Mouse (Mus musculus) spleen, postnatal 14 days (tissue): Measurements from ENCODE around the gene Nkpd1.

Source experiments
- DNase-seq, 2 experiments: peaks; one replicate each; pipeline ENCODE4 v3.0.0; 2021 to 2022; ENCODE audit warnings: low spot score in 2 of 2

The Nkpd1 gene

DNA sequence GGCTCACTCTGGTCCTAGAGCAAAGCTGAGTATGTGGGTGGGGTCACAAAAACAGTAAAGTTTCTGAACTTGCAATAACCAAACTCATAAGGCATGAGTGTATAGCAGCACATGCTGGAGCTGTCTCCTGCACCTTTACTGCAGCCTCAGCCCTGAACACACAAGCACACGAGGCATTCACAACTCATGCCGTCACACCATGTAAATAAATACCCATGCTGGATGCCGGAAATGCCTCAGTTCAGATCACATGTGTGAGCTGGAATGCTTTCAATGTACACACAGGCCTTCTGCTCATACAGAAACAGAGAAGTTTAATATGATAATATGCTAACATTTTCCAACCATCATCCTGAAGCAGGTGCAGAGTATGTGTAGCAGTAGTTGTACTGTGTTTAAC lies 28.4 kb downstream of the Nkpd1 start:
- no peak for DNase-seq

- no peak for DNase-seq
Observed at GRCm38 (mm10) chr7:19547344-19547969, 29.8 kb downstream of the Nkpd1 start.

DNA sequence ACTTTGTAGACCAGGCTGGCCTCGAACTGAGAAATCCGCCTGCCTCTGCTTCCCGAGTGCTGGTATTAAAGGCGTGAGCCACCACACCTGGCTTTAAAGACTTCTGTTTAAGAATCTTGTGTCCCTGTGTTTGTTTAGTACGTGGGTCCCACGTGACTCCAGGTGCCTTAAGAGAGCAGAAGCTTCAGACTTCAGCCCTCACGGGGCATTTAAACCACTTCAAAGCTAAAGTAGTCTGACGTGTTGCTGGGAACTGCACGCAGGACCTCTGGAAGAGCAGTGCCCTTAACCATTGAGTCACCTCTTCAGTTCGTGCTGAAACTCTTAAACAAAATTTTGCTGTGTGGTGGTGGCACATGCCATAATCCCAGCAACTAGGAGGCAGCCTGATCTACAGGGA lies 31.8 kb downstream of the Nkpd1 start:
- no peak for DNase-seq

GRCm38 (mm10) chr7:19551634-19552033 lies 34.0 kb downstream of the Nkpd1 start:
- no peak for DNase-seq

DNA sequence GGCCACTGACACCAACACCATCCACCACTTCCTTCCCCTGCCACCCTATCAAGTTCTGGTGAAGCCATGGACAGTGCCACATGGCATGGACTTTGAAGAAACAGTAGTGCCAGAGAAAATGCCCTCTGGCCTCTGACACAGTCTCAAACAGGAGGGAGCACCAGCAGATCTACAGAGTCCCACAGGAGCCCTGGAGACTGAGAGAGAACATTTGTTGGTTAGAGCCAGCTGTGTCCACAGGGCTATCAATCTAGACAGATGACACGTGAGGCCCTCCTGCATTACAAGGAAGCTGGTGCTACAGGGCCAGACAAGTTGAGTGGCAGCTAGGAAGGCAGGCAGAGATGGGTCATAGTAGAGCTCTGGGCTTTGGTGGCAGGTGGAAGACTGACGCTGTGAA lies 34.8 kb downstream of the Nkpd1 start:
- no peak for DNase-seq

DNA sequence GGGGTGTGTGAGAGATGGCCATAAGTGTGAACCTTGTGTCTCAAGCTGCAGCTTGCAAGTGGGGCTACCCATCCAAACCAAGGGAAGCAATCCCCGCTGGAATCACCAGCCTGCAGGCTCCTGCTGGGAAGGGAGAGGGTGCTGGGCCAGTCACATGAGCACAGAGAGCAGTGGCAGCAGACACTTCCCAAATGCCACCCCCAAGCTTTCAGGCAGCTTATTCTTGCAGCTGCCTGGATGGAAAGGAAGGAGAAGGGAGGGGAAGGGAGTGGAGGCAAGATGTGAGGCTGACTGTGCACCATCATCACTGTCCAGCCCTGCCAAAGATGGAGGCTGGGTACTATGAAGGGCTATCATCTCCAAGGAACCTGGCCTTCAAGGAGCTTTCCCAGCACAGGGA lies 36.5 kb downstream of the Nkpd1 start:
- DNase-seq: no peak

DNA sequence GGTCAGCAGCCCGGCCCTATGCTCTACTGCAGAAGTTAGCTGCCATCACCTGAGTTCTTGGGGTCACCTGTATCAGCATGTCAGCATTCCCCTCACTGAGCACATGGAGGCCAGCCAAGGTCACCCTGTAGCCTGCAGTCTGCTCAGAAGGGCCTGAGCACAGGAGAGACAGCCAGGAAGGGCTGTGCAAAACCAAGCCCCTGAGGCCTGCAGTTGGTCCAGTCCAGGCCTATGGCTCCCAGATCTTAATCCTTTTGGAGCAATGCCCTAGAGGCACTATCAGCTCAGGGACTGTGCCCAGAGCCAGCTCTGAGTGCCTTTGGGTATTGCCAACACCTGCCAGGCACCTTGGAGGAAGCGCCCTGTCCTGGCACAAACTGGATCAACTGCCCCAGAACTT lies 39.4 kb downstream of the Nkpd1 start:
- no peak for DNase-seq

- DNase-seq: no peak
Observed at GRCm38 (mm10) chr7:19557982-19558900, 40.6 kb downstream of the Nkpd1 start.

GRCm38 (mm10) chr7:19558965-19559364 lies 41.3 kb downstream of the Nkpd1 start:
- DNase-seq: peak in 1 of 2 experiments; percentile 28

GRCm38 (mm10) chr7:19560491-19561260 lies 43.0 kb downstream of the Nkpd1 start:
- no peak for DNase-seq

DNA sequence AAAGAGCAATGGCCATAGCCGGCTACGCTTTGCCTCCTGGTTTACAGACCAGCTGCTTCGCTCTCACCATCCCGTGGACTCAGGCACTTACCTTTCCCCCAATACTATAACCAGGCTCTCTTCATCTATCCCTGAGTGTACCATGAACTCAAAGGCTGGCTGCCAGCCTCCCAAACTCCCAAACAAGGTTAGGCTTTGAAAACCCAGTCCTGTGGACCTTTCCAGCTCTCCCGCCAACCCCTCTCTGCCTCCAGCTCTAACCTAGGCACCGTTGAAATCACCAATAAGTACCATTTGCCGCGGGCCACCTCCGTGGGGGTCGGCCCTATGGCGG lies 43.8 kb downstream of the Nkpd1 start:
- no peak for DNase-seq

DNA sequence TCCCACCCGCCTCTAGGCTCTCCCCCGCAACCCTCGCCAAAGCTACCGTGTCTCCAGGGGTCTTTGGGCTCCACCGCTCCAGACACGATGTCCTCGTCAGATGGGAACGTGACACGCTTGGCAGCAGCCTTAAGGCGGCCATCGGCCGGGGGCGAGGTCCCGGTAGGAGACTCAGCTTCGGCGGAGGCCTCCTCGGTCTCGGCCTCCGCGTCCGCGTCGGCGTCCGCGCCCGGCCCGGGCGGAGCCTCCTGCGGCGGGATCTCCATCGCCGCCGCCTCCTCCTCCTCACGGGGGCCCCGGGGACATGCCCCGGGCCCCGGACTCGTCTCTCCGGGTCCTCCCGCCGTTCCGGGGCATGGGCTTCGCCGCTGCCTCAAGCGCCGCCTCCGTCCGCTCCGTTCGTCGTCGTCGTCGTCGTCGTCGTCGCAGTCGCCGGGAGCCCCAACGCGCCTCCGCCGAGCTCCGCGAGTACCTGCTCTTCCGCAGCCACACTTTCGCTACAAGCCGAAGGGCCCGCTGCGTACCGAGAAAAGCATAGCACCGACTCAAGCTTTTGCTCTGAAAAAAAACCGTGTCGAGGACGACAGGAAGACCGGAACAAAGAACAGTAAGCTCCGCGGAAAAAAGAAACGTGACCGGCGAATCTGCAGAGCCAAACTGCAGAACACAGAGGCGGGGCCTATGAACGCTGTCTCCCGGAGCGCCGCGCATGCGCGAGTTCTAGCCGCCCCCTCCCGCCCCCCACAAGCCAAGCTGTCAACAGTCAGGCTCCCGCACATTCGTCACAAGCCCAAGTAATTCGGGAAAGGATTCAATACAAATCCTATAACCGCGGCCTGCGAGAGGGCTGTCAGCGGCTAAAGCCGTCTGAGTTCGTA lies 44.4 kb downstream of the Nkpd1 start:
- DNase-seq: peak; percentile 85 to 91

GRCm38 (mm10) chr7:19562643-19563410 lies 45.2 kb downstream of the Nkpd1 start, which contains the start of gene Ppp1r37:
Gene Ppp1r37 (minus strand): TSS chr7:19563076.
- no peak for DNase-seq

- DNase-seq: peak in 1 of 2 experiments; percentile 37
Observed at GRCm38 (mm10) chr7:19563884-19564283, 46.2 kb downstream of the Nkpd1 start.

DNA sequence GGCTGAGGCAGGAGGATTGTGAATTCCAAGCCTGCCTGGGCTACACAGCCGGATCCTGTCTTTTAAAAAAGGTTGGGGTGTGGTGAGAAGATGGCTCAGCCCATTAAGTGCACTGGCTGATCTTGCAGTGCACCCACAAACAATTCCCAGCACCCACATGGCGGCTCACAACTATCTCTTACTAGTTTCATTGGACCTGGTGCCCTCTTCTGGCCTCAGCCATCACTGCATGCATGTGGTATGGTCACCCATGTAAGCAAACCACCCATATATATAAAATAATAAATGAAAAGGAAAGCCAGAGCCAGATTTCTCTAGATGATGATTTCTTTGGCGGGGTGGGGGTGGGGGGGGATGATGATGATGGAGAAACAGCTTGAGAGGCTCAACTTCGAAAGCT lies 46.8 kb downstream of the Nkpd1 start:
- DNase-seq: no peak

- DNase-seq: no peak
Observed at GRCm38 (mm10) chr7:19565803-19566202, 48.2 kb downstream of the Nkpd1 start.

- no peak for DNase-seq
Observed at GRCm38 (mm10) chr7:19567426-19567825, 49.8 kb downstream of the Nkpd1 start.

DNA sequence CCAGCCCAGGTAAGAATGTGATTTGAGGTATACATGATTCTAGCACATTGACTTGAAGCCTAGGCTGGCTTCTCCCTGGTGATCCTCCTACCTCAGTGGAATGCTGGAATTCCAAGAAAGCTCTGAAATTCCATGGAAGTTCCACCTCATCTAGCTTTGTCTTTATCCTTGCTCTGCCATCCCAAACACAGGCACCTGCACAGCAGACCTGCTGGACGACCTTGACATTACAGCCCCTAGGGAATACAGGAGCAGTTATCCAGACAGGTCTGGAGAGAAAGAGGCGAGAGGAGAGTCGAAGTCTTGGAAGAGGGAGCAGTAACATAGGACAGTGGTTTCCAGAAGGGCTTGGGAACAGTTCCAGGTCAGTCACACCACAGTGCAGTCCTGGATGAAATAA lies 52.0 kb downstream of the Nkpd1 start:
- DNase-seq: no peak

DNA sequence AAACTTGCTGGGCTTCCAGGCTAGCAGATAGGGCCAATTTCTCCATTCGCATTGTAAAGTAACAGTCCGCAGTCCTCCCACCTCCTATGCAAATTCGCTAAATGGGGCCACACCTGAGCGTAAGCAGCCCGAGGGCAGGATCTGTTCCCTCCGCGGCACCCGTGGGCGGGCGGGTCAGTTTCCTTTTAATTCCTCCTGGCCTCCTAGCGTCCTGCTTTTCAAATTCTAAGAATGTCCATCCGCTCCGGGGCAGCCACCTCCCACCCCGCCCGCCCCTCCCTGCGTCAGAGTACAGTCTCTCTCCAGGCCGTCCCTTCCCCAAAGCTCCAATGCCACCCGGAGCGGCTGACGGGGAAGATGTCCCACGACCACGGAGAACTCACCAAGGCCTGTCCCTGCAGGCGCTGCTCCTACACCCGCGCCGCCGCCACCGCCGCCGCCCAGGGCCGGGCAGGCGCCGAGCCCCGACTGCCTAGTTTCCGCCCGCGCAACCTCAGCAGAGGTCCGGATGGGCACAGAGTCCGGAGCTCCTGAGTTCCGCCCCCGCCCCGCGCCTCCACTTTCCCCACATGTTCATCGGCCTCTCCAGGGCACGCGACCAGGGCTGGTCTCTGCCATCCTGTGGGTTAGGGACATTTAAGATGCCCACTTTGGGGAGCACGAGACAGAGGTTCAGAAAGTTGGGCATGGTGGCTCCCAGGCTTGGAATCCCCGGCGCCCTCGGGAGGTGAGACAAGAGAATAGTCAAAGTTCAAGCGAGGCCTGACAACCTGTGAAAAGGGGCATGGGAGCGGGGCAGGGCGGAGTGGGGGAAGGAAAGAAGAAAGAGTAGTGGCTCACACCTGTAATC lies 55.5 kb downstream of the Nkpd1 start:
- DNase-seq: peak; percentile 77 to 83

GRCm38 (mm10) chr7:19573776-19574140 lies 56.1 kb downstream of the Nkpd1 start:
- DNase-seq: no peak
